Mouse (Mus musculus): Measurements from ENCODE around the gene Phlda1. TPM values are rescaled to one million over a fixed set of nuclear protein-coding genes. Genes with fewer than 3 reads are reported as not detected.

Phlda1 gene
- polyA plus RNA-seq, 1 experiment = 19.9 TPM

DNA sequence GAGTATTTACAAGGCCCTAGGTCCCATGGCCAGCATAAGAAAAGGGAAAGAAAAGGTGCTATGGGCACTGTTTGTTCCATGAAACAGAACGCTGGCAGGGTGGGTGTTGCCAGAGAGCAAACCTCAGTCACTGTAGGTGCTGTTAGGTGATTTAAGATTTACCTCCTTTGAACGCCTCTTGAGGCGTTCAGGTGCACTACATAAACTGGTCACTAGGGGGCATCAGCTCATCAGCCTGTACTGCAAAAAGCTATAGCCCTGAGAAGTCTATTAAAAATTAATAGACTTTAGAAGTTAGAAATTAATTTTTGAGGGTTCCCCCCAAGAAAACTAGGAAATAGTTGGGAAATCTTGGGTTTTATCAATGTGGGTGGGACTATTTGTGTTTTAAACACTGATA lies 3.0 kb upstream of the Phlda1 start:
- no peak overlapping the region for H3K27ac ChIP-seq (ENCODE audit: insufficient read depth, low read length)
- H3K4me3 ChIP-seq (ENCODE audit: insufficient read depth, low read length) = no peak overlapping the region
- H3K4me1 ChIP-seq (ENCODE audit: control insufficient read depth, insufficient read depth, low read length) = no peaks in the 10 kb centered on the region
- TF ChIP-seq POLR2A (IDR thresholded peaks at IDR 0.05; ENCODE audit: low read depth, low read length) (no peak), CTCF (IDR thresholded peaks at IDR 0.05; ENCODE audit: borderline replicate concordance, insufficient read depth, low read length) (peak; percentile 37; the same call in 1 of the 2 replicates)

GRCm38 (mm10) chr10:111503716-111504115 lies 2.4 kb upstream of the Phlda1 start:
- Histone ChIP-seq H3K27ac (ENCODE audit: insufficient read depth, low read length) (no peak overlapping the region), H3K4me1 (ENCODE audit: control insufficient read depth, insufficient read depth, low read length) (no peaks in the 10 kb centered on the region), H3K4me3 (ENCODE audit: insufficient read depth, low read length) (no peak overlapping the region)
- TF ChIP-seq POLR2A (IDR thresholded peaks at IDR 0.05; ENCODE audit: low read depth, low read length) = no peak
- no peak for TF ChIP-seq CTCF (IDR thresholded peaks at IDR 0.05; ENCODE audit: borderline replicate concordance, insufficient read depth, low read length)

GRCm38 (mm10) chr10:111504606-111505005 lies 1.5 kb upstream of the Phlda1 start:
- no peak for TF ChIP-seq CTCF (IDR thresholded peaks at IDR 0.05; ENCODE audit: borderline replicate concordance, insufficient read depth, low read length)
- TF ChIP-seq POLR2A (IDR thresholded peaks at IDR 0.05; ENCODE audit: low read depth, low read length) = no peak
- Histone ChIP-seq H3K27ac (ENCODE audit: insufficient read depth, low read length) (peak overlapping the region; percentile 38; the same call in 1 of the 2 replicates), H3K4me1 (ENCODE audit: control insufficient read depth, insufficient read depth, low read length) (no peaks in the 10 kb centered on the region; the same call in 1 of the 2 replicates), H3K4me3 (ENCODE audit: insufficient read depth, low read length) (no peak overlapping the region)

DNA sequence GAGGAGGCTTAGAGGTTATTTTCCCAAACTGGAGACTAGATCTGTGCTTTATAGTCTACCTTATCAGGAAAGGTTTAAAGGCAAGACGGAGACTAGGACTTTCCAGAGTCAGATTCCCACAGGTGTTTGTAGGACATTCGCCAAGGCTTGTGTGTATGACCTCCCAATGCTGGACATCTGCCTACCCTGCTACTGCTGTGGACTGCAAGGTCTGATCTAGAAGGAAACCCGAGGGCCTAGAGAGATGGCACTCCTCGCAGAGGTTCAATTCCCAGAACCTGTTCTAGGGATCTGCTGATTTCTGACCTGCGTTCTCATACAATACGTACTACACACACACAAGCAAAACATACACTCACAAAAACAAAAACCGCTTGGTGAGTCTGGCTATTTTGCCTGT lies 680 bp upstream of the Phlda1 start:
- TF ChIP-seq CTCF (IDR thresholded peaks at IDR 0.05; ENCODE audit: borderline replicate concordance, insufficient read depth, low read length) = no peak
- TF ChIP-seq POLR2A (IDR thresholded peaks at IDR 0.05; ENCODE audit: low read depth, low read length) = no peak
- Histone ChIP-seq H3K27ac (ENCODE audit: insufficient read depth, low read length) (no peak overlapping the region), H3K4me3 (ENCODE audit: insufficient read depth, low read length) (peak overlapping the region; percentile 54; the same call in 1 of the 2 replicates), H3K4me1 (ENCODE audit: control insufficient read depth, insufficient read depth, low read length) (peaks cover 4% of the 10 kb centered on the region; the same call in 1 of the 2 replicates)

DNA sequence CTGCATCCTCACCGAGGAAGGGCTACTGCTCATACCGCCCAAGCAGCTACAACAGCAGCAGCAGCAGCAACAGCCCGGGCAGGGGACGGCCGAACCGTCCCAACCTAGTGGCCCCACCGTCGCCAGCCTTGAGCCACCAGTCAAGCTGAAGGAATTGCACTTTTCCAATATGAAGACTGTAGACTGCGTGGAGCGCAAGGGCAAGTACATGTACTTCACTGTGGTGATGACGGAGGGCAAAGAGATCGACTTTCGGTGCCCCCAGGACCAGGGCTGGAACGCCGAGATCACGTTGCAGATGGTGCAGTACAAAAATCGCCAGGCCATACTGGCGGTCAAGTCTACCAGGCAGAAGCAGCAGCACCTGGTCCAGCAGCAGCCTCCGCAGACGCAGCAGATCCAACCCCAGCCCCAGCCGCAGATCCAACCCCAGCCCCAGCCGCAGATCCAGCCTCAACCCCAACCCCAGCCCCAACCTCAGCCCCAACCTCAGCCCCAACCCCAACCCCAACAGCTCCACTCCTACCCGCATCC lies 907 bp downstream of the Phlda1 start:
- peak overlapping the region; percentile 32 for H3K27ac ChIP-seq (ENCODE audit: insufficient read depth, low read length)
- H3K4me1 ChIP-seq (ENCODE audit: control insufficient read depth, insufficient read depth, low read length) = peaks cover 6% of the 10 kb centered on the region; the same call in 1 of the 2 replicates
- peak overlapping the region; percentile 63 for H3K4me3 ChIP-seq (ENCODE audit: insufficient read depth, low read length)
- TF ChIP-seq POLR2A (IDR thresholded peaks at IDR 0.05; ENCODE audit: low read depth, low read length) (no peak), CTCF (IDR thresholded peaks at IDR 0.05; ENCODE audit: borderline replicate concordance, insufficient read depth, low read length) (no peak)

GRCm38 (mm10) chr10:111507460-111508211 lies 1.6 kb downstream of the Phlda1 start:
- peak overlapping the region; percentile 63 for H3K4me3 ChIP-seq (ENCODE audit: insufficient read depth, low read length)
- peaks cover 6% of the 10 kb centered on the region; the same call in 1 of the 2 replicates for H3K4me1 ChIP-seq (ENCODE audit: control insufficient read depth, insufficient read depth, low read length)
- 0 out of 2 replicates have a peak, but pooled peaks have one; percentile 25 for TF ChIP-seq POLR2A (IDR thresholded peaks at IDR 0.05; ENCODE audit: low read depth, low read length)
- TF ChIP-seq CTCF (IDR thresholded peaks at IDR 0.05; ENCODE audit: borderline replicate concordance, insufficient read depth, low read length) = peak; percentile 43; the same call in 1 of the 2 replicates

DNA sequence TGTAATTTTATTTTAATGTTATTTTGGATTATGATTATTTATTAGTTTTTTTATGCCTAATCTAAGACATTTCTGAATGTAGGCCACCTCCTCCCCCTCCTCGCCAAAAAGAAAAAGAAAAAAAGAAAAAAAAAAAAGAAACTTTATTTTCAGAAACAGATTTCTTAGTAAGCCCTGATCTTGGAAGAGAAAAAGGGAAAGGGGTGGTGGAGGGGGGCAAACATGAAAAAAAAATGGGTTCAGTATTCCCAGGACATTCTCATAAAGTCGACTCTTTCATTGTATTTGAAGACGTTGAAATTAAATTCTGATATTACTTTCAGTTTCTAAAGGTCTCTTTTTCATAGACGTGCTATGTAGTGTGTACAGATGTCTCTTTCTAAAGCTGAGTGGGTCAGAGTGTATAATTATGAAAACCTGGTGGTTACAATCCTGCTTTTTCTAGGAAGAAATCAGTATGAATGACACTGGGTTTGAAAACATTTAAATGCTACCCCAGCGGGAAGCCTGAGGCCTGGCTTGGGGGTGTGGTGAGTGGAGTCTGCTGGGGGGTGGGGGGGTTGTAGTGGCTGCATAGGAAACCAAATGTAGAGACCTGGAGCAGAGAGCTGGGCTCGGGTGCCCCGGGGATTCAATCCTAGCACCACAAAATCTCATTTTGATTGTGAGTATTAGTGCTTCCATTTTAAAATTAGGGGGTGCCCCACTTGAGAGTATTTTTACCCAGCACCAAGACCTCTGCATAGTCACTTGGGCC lies 2.4 kb downstream of the Phlda1 start:
- Histone ChIP-seq H3K27ac (ENCODE audit: insufficient read depth, low read length) (peak overlapping the region; percentile 59; the same call in 1 of the 2 replicates), H3K4me1 (ENCODE audit: control insufficient read depth, insufficient read depth, low read length) (peaks cover 6% of the 10 kb centered on the region; the same call in 1 of the 2 replicates), H3K4me3 (ENCODE audit: insufficient read depth, low read length) (peak overlapping the region; percentile 63)
- TF ChIP-seq CTCF (IDR thresholded peaks at IDR 0.05; ENCODE audit: borderline replicate concordance, insufficient read depth, low read length) (no peak), POLR2A (IDR thresholded peaks at IDR 0.05; ENCODE audit: low read depth, low read length) (no peak)

More at GRCm38 (mm10) chr10:111507460-111508211, 1.6 kb downstream of the Phlda1 start:
- H3K27ac ChIP-seq (ENCODE audit: insufficient read depth, low read length) = peak overlapping the region; percentile 55

DNA sequence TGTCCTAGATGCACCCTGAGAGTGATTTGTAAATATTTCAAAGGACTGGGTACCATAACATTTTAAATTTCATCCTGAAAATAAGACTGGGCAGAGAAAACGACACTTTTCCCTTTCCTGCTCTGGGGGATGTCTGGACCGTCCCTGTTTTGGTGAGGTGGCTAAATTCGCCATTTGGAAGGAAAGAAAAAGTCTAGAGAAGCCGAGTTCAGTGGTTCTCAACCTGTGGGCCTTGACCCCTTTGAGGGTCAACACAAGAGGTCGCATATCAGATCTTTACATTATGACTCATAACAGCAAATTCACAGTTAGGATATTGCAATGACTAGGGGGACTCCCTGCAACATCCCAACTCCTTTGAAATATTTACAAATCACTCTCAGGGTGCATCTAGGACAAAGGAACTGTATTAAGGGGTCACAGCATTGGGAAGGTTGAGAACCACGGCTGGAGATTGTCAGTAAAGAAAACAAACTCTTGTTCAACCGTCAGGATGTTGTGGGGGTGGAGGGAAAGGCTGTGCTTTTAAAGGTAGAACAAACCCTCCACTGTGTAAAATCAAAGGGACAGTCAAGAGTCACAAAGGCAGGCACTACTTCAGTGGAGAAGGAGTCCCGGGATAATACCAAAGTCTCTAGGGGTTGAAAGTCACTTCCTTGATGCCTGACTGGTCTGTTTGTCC lies 3.2 kb downstream of the Phlda1 start:
- H3K4me3 ChIP-seq (ENCODE audit: insufficient read depth, low read length) = peak overlapping the region; percentile 63
- peaks cover 6% of the 10 kb centered on the region; the same call in 1 of the 2 replicates for H3K4me1 ChIP-seq (ENCODE audit: control insufficient read depth, insufficient read depth, low read length)
- H3K27ac ChIP-seq (ENCODE audit: insufficient read depth, low read length) = peak overlapping the region; percentile 59
- no peak for TF ChIP-seq POLR2A (IDR thresholded peaks at IDR 0.05; ENCODE audit: low read depth, low read length)
- no peak for TF ChIP-seq CTCF (IDR thresholded peaks at IDR 0.05; ENCODE audit: borderline replicate concordance, insufficient read depth, low read length)

- Histone ChIP-seq H3K4me1 (ENCODE audit: control insufficient read depth, insufficient read depth, low read length) (peaks cover 6% of the 10 kb centered on the region; the same call in 1 of the 2 replicates), H3K4me3 (ENCODE audit: insufficient read depth, low read length) (peak overlapping the region; percentile 63; the same call in 1 of the 2 replicates), H3K27ac (ENCODE audit: insufficient read depth, low read length) (peak overlapping the region; percentile 59; the same call in 1 of the 2 replicates)
- TF ChIP-seq POLR2A (IDR thresholded peaks at IDR 0.05; ENCODE audit: low read depth, low read length) (peak; percentile 41), CTCF (IDR thresholded peaks at IDR 0.05; ENCODE audit: borderline replicate concordance, insufficient read depth, low read length) (no peak)
Measured at GRCm38 (mm10) chr10:111509981-111510380, 3.9 kb downstream of the Phlda1 start.
